Mouse (Mus musculus) intestine, postnatal 0 days (tissue): ENCODE measurements around the gene Cmah. TPM values are rescaled to one million over a fixed set of nuclear protein-coding genes. Genes with fewer than 3 reads are reported as not detected.
A peak's percentile ranks its signal among the peaks of the same experiment; 100 is the strongest.
"Not testable (repeated sequence)": the region's sequence is repeated elsewhere in the genome, so short reads cannot be mapped to it uniquely, and the experiment has no call there.

Experiments
- ATAC-seq: fragments of 200-750 bp; cut with Nextera tagmentation; 2 replicates; pipeline ENCODE4 v1.8.0; 2017; ENCODE audit warnings: mild to moderate bottlenecking, moderate TSS enrichment, moderate library complexity
- H3K27ac ChIP-seq: fragments of 300-500 bp; sonication (generic); 2 replicates; pipeline ENCODE4 v1.5.1; 2014; ENCODE audit warnings: mild to moderate bottlenecking, low read depth, low read length, moderate library complexity
- H3K27me3 ChIP-seq: fragments of 300-500 bp; sonication (generic); replicated peaks from 2 replicates; pipeline ENCODE4 v1.6.1; 2014; ENCODE audit warnings: low read length, mixed read lengths; ENCODE audit not compliant: control insufficient read depth, insufficient read depth
- H3K36me3 ChIP-seq: fragments of 300-500 bp; sonication (generic); 2 replicates; pipeline ENCODE4 v1.6.1; 2014; ENCODE audit warnings: mild to moderate bottlenecking, moderate library complexity; ENCODE audit not compliant: control insufficient read depth, insufficient read depth
- H3K4me1 ChIP-seq: fragments of 300-500 bp; sonication (generic); replicated peaks from 2 replicates; pipeline ENCODE4 v1.6.1; 2014; ENCODE audit warnings: antibody characterized with exemption, low read length, mixed read lengths; ENCODE audit not compliant: control insufficient read depth, insufficient read depth
- H3K4me2 ChIP-seq: fragments of 300-500 bp; sonication (generic); replicated peaks from 2 replicates; pipeline ENCODE4 v1.6.1; 2014; ENCODE audit warnings: low read depth, mild to moderate bottlenecking, moderate library complexity
- H3K4me3 ChIP-seq: fragments of 300-500 bp; sonication (generic); 2 replicates; pipeline ENCODE4 v1.5.1; 2014; ENCODE audit warnings: low read depth, low read length
- H3K9ac ChIP-seq: fragments of 300-500 bp; sonication (generic); 2 replicates; pipeline ENCODE4 v1.6.1; 2014; ENCODE audit warnings: mild to moderate bottlenecking, low read depth, low read length
- H3K9me3 ChIP-seq: fragments of 300-500 bp; sonication (generic); 2 replicates; pipeline ENCODE4 v1.6.1; 2016; ENCODE audit warnings: mixed run types; ENCODE audit not compliant: control insufficient read depth
- CTCF ChIP-seq: sonication (generic); IDR thresholded peaks from 2 replicates; pipeline ENCODE4 v1.5.1; 2016; ENCODE audit warnings: low read depth, mild to moderate bottlenecking, control low read depth, antibody characterized with exemption, moderate library complexity
- WGBS: fragments of 180-500 bp; shearing (Covaris S2); extraction: QIAGEN DNeasy Blood & Tissue Kit; methylation state at CpG from one replicate; pipeline ENCODE4 v1.1.7; 2014; 5-methylcytosine and 5-hydroxymethylcytosine counted together
- polyA plus RNA-seq: library from polyadenylated mRNA; unstranded; fragments of >200 nt; fragmentation: Nextera tagmentation; extraction: Ambion mirVana; gene quantifications from 2 replicates; pipeline ENCODE4 v1.2.1, GENCODE M21; 2015

Cmah gene
- polyA plus RNA-seq, 1 experiment from 2014 or later: 1.4 TPM

DNA sequence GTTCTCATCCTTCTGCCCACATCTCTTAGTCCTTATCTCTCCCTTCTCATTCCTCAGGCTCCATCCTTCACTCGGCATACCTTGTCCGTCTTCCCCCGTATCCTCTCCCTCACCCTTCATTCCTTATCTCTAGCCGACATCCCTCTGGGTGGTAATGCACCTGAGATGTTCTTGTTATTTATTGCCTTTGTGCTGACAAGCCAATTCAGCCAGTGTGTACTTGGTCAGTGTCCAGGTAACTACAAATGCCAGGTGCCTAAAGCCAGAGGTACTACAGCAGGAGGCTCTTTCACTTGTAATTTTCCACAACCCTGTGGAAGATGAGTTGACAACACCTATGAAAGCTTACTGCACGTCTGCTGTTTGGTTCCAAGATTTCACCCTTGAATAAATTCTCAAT is 64.7 kb downstream of the Cmah start:
- Histone ChIP-seq H3K27me3 (no peaks in the 10 kb centered on the region), H3K9me3 (no peaks in the 10 kb centered on the region), H3K4me1 (no peaks in the 10 kb centered on the region), H3K4me3 (no peak overlapping the region), H3K9ac (no peak overlapping the region), H3K4me2 (no peak overlapping the region), H3K27ac (no peak overlapping the region), H3K36me3 (no peaks in the 10 kb centered on the region)
- no peak for ATAC-seq
- WGBS: 49% methylated on average over 5 of the region's 5 CpGs
- TF ChIP-seq CTCF: no peak

DNA sequence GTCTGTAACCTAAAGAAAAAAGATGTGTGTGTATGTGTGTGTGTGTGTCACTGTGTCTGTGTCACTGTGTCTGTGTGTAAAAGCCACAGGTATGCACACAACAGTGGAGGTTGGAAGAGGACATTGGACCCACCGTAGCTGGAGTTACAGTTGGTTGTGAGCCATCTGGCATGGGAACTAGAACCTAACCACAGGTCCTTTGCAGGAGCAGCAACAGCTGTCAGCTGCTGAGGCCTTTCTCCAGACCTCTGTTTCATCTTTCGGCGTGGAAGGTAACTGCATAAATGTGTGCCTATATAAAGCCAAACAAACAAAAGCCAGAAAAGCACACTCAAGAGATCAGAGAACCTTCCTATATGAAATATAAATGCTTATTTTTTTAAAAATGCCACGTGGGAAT is 65.5 kb downstream of the Cmah start:
- Histone ChIP-seq H3K27me3 (no peaks in the 10 kb centered on the region), H3K27ac (no peak overlapping the region), H3K9ac (no peak overlapping the region), H3K9me3 (no peaks in the 10 kb centered on the region), H3K36me3 (no peaks in the 10 kb centered on the region), H3K4me1 (no peaks in the 10 kb centered on the region), H3K4me2 (no peak overlapping the region), H3K4me3 (no peak overlapping the region)
- no peak for ATAC-seq
- WGBS: 51% methylated on average over 4 of the region's 4 CpGs
- TF ChIP-seq CTCF: no peak

DNA sequence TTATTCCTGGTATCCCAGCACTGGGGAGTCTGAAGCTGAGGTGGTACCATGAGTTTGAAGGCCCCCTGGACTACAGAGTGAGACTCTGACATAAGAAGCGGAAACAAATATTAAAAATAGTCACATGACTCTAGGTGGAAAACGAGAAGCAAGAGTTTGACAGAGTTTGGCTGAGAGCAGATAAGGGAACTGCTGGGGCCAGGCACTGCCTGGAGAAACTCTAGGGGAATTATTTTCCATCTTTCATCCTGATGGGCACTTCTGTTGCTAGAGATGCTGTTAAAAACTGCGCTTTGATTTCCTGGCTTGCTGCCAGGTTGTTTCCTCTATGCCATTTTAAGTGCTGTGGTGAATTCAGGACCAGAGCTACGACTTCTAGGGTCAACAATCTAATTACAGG is 65.9 kb downstream of the Cmah start:
- 39% methylated on average over 4 of the region's 4 CpGs for WGBS
- Histone ChIP-seq H3K4me1 (no peaks in the 10 kb centered on the region), H3K9ac (no peak overlapping the region), H3K27me3 (no peaks in the 10 kb centered on the region), H3K27ac (no peak overlapping the region), H3K4me2 (no peak overlapping the region), H3K4me3 (no peak overlapping the region), H3K36me3 (no peaks in the 10 kb centered on the region), H3K9me3 (no peaks in the 10 kb centered on the region)
- TF ChIP-seq CTCF: no peak
- no peak for ATAC-seq

DNA sequence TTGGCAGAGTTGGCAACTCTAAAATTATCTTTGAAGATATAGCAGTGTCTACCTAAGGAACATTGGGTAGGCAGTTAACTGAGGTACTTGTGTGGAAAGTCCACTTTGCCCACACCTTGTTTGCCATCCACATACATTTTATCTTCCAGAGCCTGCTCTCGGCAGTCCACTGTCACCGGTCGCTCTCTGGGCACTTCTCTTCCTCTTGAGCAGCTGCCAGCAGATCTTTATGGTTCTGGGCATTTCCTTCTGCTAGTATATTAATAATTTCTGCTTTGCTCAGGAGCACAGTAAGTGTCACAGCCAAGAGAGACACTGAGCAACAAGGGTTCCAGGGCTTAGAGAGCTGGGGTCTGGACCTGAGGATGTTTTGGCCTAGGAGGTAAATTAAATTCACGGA is 68.6 kb downstream of the Cmah start:
- 69% methylated on average over 4 of the region's 4 CpGs for WGBS
- Histone ChIP-seq H3K27me3 (no peaks in the 10 kb centered on the region), H3K4me1 (no peaks in the 10 kb centered on the region), H3K9ac (no peak overlapping the region), H3K9me3 (no peaks in the 10 kb centered on the region), H3K27ac (no peak overlapping the region), H3K4me2 (no peak overlapping the region), H3K36me3 (no peaks in the 10 kb centered on the region), H3K4me3 (no peak overlapping the region)
- ATAC-seq: no peak
- TF ChIP-seq CTCF: no peak

DNA sequence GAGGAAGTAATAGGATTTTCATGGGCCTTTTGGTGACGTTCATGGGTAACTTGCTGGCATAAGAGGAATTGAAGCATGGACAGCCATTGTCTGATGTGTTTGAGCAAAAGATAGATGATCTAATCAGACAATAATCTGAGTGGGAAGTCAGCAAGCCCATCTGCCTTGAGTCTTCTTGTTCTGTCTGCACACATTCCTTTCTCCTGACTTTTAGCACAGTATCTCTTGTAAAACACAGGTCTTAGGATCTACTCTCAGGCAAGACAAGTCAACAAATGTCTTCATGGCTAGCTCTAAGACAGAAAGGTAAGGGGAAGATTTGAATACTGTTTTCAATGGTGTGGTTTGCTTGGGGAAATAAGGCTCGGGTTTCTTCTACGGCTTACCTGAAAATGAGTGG is 70.0 kb downstream of the Cmah start:
- no peak for ATAC-seq
- Histone ChIP-seq H3K27ac (no peak overlapping the region), H3K9me3 (no peaks in the 10 kb centered on the region), H3K4me3 (no peak overlapping the region), H3K4me2 (no peak overlapping the region), H3K27me3 (no peaks in the 10 kb centered on the region), H3K9ac (no peak overlapping the region), H3K4me1 (no peaks in the 10 kb centered on the region), H3K36me3 (no peaks in the 10 kb centered on the region)
- no peak for TF ChIP-seq CTCF
- 88% methylated on average over 3 of the region's 3 CpGs for WGBS

DNA sequence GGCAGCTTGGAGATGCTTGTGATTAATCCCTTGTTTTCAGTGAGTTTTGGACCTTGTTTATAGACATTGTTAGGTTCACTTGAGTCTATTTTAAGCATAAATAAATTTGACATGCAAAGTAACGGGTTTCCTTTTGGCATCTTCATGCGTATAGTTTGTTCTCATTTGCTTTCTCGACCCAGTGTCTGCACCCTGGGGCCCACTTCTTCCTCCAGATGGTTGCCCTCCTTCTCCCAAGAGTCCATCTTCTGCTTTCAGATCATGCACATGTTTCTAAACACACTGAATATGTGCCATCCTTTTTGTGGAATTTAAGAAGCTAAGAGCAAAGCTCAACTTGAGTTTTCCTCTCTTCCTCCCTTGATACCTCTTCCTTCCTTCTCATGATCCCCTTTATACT is 71.3 kb downstream of the Cmah start:
- Histone ChIP-seq H3K4me3 (no peak overlapping the region), H3K9me3 (no peaks in the 10 kb centered on the region), H3K4me1 (no peaks in the 10 kb centered on the region), H3K27ac (no peak overlapping the region), H3K27me3 (no peaks in the 10 kb centered on the region), H3K36me3 (no peaks in the 10 kb centered on the region), H3K9ac (no peak overlapping the region), H3K4me2 (no peak overlapping the region)
- 62% methylated on average over 3 of the region's 3 CpGs for WGBS
- no peak for TF ChIP-seq CTCF
- no peak for ATAC-seq

DNA sequence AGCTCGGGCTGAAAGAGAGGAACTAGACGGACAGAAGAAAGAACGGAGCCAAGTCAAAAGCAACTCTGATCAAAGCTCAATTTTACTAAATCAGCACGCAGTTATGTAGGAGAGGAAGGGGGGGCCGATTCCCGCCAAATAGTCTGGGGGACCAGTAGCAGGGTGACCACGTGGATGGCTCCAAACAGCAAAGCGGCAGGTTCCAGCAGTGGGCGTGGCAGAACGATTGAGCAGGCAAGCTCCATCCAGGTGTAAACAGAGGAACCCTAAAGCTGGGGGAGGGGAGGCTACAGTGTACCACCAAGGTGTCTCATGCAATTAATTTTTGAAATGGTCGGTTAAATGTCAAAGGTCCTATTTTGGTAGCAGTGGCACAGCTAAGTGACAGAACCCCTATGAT is 74.6 kb downstream of the Cmah start:
- not testable (repeated sequence) for H3K27ac ChIP-seq, H3K27me3 ChIP-seq, H3K4me3 ChIP-seq, H3K36me3 ChIP-seq, H3K4me1 ChIP-seq, H3K9ac ChIP-seq, ATAC-seq, H3K9me3 ChIP-seq
- H3K4me2 ChIP-seq: peak overlapping the region; percentile 32
- WGBS: 14% methylated on average over 11 of the region's 11 CpGs
